ENCODE assay signal across 10 mouse cellular contexts in genomic region chr11:58518916-58519315, GRCm38 (mm10). TPM values are rescaled to one million over a fixed set of nuclear protein-coding genes. Genes with fewer than 3 reads are reported as not detected.
DNase-seq lines count a peak whose midpoint lies in the region.
"Not testable (repeated sequence)": the region's sequence is repeated elsewhere in the genome, so short reads cannot be mapped to it uniquely, and the experiment has no call there.
"Had no signal": no experiment of that assay in that cellular context is flagged by ENCODE, and none has a peak within 500 bp of the region (broad histone marks: within the 10 kb centered on the region; RNA-seq: fewer than 3 reads in every experiment).

No protein-coding gene starts in this region.

- peak; percentile 48 for DNase-seq in cerebellum, adult 11 months
- DNase-seq in frontal cortex, postnatal 25 days (ENCODE audit: low spot score in 2 of 2) = peak; percentile 47 to 71
- DNase-seq in heart, postnatal 10 days = peak; percentile 39 to 59
- DNase-seq in layer of hippocampus, adult 11-12 months (ENCODE audit: low spot score) = peak; percentile 72
- peak; percentile 69 to 89 for DNase-seq in left cerebral cortex, postnatal 10 days (ENCODE audit: extremely low spot score in 1 of 2, low spot score in 2 of 2)
- DNase-seq in ovary, postnatal 10 days (ENCODE audit: low spot score) = peak; percentile 67
- peak; percentile 90 for DNase-seq in testis, postnatal 10 days (ENCODE audit: low spot score)
- DNase-seq in urinary bladder, postnatal 4 days (ENCODE audit: low spot score in 2 of 2) = peak; percentile 85 to 100

- intact Hi-C loops in heart, postnatal 10 days (cut with DNase I); left cerebral cortex, postnatal 10 days (cut with DNase I): not testable (repeated sequence)

RNA-seq across cellular contexts. Expression of gene Olfr330, which starts 15.7 kb away (rescaled TPM):
- total RNA-seq in heart, postnatal 10 days (2021) = not detected
- total RNA-seq in left cerebral cortex, postnatal 10 days (2021) = not detected
- total RNA-seq: granulocyte monocyte progenitor cell, adult 5-6 weeks; neutrophil, adult 5-6 weeks had no signal

RNA-seq across cellular contexts. Expression of gene Olfr331, which starts 16.5 kb away (rescaled TPM):
- not detected for total RNA-seq in heart, postnatal 10 days (2021)
- not detected for total RNA-seq in left cerebral cortex, postnatal 10 days (2021)
- total RNA-seq: granulocyte monocyte progenitor cell, adult 5-6 weeks; neutrophil, adult 5-6 weeks had no signal

RNA-seq across cellular contexts. Expression of gene Olfr332, which starts 26.6 kb away (rescaled TPM):
- total RNA-seq in heart, postnatal 10 days (2021) = not detected
- not detected for total RNA-seq in left cerebral cortex, postnatal 10 days (2021)
- total RNA-seq: granulocyte monocyte progenitor cell, adult 5-6 weeks; neutrophil, adult 5-6 weeks had no signal

RNA-seq across cellular contexts. Expression of gene Olfr329-ps, which starts 27.3 kb away (rescaled TPM):
- not detected for total RNA-seq in heart, postnatal 10 days (2021)
- total RNA-seq in left cerebral cortex, postnatal 10 days (2021) = not detected
- total RNA-seq: granulocyte monocyte progenitor cell, adult 5-6 weeks; neutrophil, adult 5-6 weeks had no signal

RNA-seq across cellular contexts. Expression of gene Olfr328, which starts 36.5 kb away (rescaled TPM):
- total RNA-seq in heart, postnatal 10 days (2021) = under 1 TPM in 1 of 2 experiments, not detected in 1; 0.07 TPM
- total RNA-seq in left cerebral cortex, postnatal 10 days (2021) = under 1 TPM in 1 of 2 experiments, not detected in 1; 0.11 TPM
- total RNA-seq: granulocyte monocyte progenitor cell, adult 5-6 weeks; neutrophil, adult 5-6 weeks had no signal

Comparison
In these comparisons a context has a peak if more than half of its experiments do, and no peak if none do; other contexts are left out.
1. Peak in every context shown above with its lines: DNase-seq.